Mouse (Mus musculus): ENCODE data around the gene Zic2. TPM values are rescaled to one million over a fixed set of nuclear protein-coding genes. Genes with fewer than 3 reads are reported as not detected.

Gene Zic2
- 11.6 and 12.9 TPM in 2 replicates for polyA plus RNA-seq (2015; fragmentation: Nextera tagmentation; extraction: Ambion mirVana)

DNA sequence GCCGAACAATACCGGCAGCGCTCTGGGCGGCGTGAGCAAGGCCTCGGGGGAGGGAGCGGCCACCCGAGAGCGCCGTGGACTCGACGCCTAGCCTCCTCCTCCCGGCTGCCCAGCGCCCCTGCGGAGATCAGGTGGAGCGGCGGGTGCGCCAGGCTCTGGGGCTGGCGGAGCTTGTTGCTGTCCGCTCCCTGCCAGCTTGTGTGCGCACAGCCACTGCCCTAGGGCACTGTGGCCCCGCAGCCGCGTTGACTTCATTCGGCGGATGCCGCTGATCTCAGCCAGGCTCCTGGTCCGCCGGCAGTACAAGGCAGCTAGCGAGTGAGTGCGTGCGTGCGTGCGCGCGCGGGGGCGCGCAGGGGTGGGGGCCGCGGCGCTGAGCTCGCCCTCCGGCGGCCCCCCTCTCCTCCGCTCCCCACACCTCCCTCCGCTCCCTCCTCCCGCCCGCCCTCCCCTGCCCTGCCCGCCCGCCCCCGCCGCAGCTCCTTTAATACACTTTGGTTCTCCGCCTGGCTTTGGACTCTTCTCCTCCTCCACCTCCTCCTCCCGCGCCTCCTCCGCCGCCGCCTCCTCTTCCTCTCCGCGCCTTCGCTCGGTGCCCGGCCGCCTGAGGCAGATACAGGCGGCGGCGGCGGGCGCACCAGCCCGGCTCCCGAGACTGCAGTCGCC is at the start of gene Zic2:
Gene Zic2 (plus strand): TSS at position 545 of the 666 bp plus-strand sequence.
- H3K9me3 ChIP-seq = no peaks in the 10 kb centered on the region
- H3K27ac ChIP-seq (replicated peaks) = peak within 1 kb of the TSS; percentile 97
- peaks cover 34% of the 10 kb centered on the region for H3K27me3 ChIP-seq
- ATAC-seq (ENCODE audit: low FRiP score, low read depth) = peak; percentile 82
- H3K4me3 ChIP-seq = peak within 1 kb of the TSS; percentile 55
- H3K4me2 ChIP-seq = peak within 1 kb of the TSS; percentile 55
- H3K36me3 ChIP-seq = no peaks in the 10 kb centered on the region
- peaks cover 15% of the 10 kb centered on the region for H3K4me1 ChIP-seq (replicated peaks)
- H3K9ac ChIP-seq = peak within 1 kb of the TSS; percentile 59
- WGBS = under 1% methylated on average over 46 of the region's 73 CpGs

DNA sequence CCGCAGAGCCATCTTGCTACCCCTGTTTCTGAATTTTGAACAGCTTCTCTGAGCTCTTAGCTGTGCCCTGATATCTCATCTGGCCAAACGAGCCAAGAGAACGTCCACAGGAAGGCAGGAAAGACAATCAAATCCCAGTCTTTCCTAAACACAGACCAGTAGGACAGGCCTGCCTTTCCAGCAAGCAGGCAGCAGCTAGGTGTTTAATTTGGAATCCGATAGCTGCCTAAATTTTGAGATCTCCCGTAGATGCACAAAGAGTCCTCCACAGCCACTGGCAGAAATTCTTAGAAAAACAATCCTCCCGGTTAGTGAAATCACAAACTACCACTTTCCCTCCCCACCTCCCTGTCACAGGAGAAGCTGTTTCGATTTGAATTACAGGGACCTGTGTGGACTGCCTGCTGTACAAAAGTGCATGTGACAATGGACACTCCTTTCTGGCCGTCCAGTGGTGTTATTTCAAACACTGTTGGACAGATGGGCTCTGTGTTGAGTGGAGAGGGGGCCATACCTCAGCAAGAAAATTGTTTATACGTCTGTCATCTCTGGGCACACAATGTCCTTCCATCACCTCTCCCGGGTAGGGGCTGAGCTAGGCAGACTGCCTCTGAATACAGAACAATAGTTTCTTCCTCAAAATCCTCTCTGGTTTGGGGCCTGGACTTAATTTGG is 48.6 kb upstream of the Zic2 start:
- WGBS = 52% methylated on average over 10 of the region's 10 CpGs
- Histone ChIP-seq H3K4me2 (no peak overlapping the region), H3K9me3 (no peaks in the 10 kb centered on the region), H3K27ac (replicated peaks) (peak overlapping the region; percentile 7; the same call in 1 of the 2 replicates), H3K9ac (no peak overlapping the region), H3K4me3 (no peak overlapping the region), H3K36me3 (no peaks in the 10 kb centered on the region), H3K27me3 (no peaks in the 10 kb centered on the region), H3K4me1 (replicated peaks) (0 out of 2 replicates have a peak, but pooled peaks cover 14% of the 10 kb centered on the region)
- 0 out of 2 replicates have a peak, but pooled peaks have one; percentile 3 for ATAC-seq (ENCODE audit: low FRiP score, low read depth)

DNA sequence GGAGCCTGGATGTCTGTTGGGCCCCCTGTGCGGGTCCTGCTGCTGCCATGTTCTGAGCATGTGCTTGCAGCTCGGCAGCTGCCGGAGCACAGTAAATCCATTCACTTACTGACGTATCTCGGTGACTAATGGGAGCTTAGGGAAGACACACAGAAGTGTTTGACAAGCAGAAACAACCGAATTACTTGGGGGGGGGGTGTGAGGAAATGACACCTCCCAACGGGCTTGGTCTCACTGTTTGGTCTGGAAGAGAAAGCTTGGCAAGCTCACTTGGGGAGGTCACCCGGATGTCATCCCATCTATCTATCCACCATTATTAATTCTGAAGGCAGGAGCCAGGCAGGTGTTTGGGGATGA is 48.1 kb upstream of the Zic2 start:
- WGBS = 24% methylated on average over 8 of the region's 8 CpGs
- ATAC-seq (ENCODE audit: low FRiP score, low read depth) = 0 out of 2 replicates have a peak, but pooled peaks have one; percentile 59
- H3K27me3 ChIP-seq = no peaks in the 10 kb centered on the region
- no peak overlapping the region for H3K4me2 ChIP-seq
- H3K9me3 ChIP-seq = no peaks in the 10 kb centered on the region
- H3K4me1 ChIP-seq (replicated peaks) = 0 out of 2 replicates have a peak, but pooled peaks cover 14% of the 10 kb centered on the region
- H3K27ac ChIP-seq (replicated peaks) = peak overlapping the region; percentile 7
- H3K9ac ChIP-seq = no peak overlapping the region
- no peak overlapping the region for H3K4me3 ChIP-seq
- H3K36me3 ChIP-seq = no peaks in the 10 kb centered on the region

DNA sequence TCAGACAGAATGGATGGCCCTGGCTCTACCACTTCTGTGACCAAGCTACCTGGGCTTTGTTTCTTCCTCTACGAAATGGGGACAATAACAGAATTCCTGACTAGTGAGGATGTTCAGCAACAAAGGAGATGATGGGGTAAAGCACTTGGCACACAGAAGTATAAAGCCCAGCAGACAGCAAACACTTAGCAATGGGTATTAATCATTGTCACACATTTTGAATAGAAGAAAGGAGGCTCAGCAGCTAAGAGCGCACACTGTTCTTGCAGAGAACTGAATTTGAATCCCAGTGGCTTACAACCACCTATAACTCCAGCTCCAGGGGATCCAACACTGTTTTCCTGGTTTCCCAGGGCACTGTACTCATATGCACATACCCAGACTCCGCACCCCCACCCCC is 47.6 kb upstream of the Zic2 start:
- Histone ChIP-seq H3K4me1 (replicated peaks) (0 out of 2 replicates have a peak, but pooled peaks cover 14% of the 10 kb centered on the region), H3K4me3 (no peak overlapping the region), H3K9me3 (no peaks in the 10 kb centered on the region), H3K27ac (replicated peaks) (no peak overlapping the region; the same call in 1 of the 2 replicates), H3K27me3 (no peaks in the 10 kb centered on the region), H3K36me3 (no peaks in the 10 kb centered on the region), H3K9ac (no peak overlapping the region), H3K4me2 (no peak overlapping the region)
- ATAC-seq (ENCODE audit: low FRiP score, low read depth) = no peak
- WGBS = 47% methylated on average over 3 of the region's 3 CpGs

DNA sequence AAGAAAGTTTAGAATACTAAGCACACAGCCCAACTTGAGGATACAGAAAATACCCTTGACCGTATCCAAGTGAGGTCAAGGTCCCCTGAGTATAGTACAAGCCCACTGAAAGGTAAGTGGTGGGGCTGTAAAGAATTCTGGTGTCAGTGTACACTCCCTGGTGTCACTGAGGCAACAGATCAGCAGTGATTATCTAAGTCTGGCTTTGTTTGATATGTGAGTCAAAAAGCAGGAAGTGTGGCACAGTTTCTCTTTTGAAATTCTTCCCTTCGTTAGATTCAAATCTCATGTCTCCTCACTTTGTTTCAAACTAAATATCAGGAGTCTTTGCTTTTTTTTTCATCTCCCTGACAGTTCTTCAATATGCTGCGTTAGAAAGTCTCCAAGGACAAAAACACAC is 42.7 kb upstream of the Zic2 start:
- no peaks in the 10 kb centered on the region for H3K9me3 ChIP-seq
- H3K36me3 ChIP-seq = no peaks in the 10 kb centered on the region
- no peak for ATAC-seq (ENCODE audit: low FRiP score, low read depth)
- WGBS = 63% methylated on average over 3 of the region's 3 CpGs
- H3K4me2 ChIP-seq = no peak overlapping the region
- H3K27ac ChIP-seq (replicated peaks) = no peak overlapping the region
- H3K4me1 ChIP-seq (replicated peaks) = 0 out of 2 replicates have a peak, but pooled peaks cover 3% of the 10 kb centered on the region
- no peaks in the 10 kb centered on the region for H3K27me3 ChIP-seq
- no peak overlapping the region for H3K9ac ChIP-seq
- H3K4me3 ChIP-seq = no peak overlapping the region

DNA sequence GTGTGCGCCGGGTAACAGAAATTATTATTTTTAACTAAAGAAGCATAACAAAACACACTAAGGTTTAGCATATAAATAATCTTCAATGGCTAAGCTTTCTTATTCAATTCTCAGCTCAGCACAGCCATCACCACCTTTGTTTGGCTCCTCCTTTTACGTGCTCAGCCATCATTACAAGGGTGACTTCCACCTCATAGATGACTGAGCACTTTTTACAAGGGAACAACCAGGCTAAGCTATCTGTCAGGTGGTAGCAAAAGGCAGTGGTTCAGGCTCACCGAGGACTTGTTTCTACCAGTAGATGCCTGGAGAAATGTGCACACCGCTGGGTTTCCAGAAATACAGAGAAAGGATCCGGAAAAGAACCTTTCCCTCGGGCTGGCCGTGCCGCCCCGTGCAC is 41.2 kb upstream of the Zic2 start:
- H3K9ac ChIP-seq = no peak overlapping the region
- H3K36me3 ChIP-seq = no peaks in the 10 kb centered on the region
- no peak overlapping the region for H3K27ac ChIP-seq (replicated peaks)
- ATAC-seq (ENCODE audit: low FRiP score, low read depth) = no peak
- no peak overlapping the region for H3K4me2 ChIP-seq
- no peaks in the 10 kb centered on the region for H3K27me3 ChIP-seq
- no peaks in the 10 kb centered on the region for H3K4me1 ChIP-seq (replicated peaks)
- WGBS = 87% methylated on average over 10 of the region's 10 CpGs
- no peak overlapping the region for H3K4me3 ChIP-seq
- H3K9me3 ChIP-seq = no peaks in the 10 kb centered on the region

DNA sequence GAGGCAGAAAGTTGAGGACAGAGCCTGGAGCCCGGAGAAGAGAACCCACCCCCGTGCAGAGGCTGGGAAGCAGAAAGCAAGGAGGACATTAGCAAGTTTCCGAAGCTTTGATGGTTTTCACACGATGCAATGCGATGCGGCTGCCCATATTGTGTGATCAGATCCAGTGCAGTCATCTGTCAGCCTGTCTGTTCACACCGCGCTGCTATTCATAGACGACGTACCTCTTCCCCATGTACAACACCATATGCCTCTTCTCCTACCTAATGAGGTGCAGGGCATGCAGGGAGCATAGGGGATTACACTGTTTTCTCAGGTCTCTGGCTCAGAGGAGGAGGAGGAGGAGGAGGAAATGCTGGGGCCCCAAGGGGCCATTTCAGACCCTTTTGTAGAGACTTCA is 38.4 kb upstream of the Zic2 start:
- Histone ChIP-seq H3K36me3 (no peaks in the 10 kb centered on the region), H3K27me3 (no peaks in the 10 kb centered on the region), H3K4me3 (no peak overlapping the region), H3K9ac (no peak overlapping the region), H3K4me2 (no peak overlapping the region), H3K27ac (replicated peaks) (no peak overlapping the region), H3K4me1 (replicated peaks) (no peaks in the 10 kb centered on the region), H3K9me3 (no peaks in the 10 kb centered on the region)
- ATAC-seq (ENCODE audit: low FRiP score, low read depth) = no peak
- WGBS = 53% methylated on average over 10 of the region's 10 CpGs

DNA sequence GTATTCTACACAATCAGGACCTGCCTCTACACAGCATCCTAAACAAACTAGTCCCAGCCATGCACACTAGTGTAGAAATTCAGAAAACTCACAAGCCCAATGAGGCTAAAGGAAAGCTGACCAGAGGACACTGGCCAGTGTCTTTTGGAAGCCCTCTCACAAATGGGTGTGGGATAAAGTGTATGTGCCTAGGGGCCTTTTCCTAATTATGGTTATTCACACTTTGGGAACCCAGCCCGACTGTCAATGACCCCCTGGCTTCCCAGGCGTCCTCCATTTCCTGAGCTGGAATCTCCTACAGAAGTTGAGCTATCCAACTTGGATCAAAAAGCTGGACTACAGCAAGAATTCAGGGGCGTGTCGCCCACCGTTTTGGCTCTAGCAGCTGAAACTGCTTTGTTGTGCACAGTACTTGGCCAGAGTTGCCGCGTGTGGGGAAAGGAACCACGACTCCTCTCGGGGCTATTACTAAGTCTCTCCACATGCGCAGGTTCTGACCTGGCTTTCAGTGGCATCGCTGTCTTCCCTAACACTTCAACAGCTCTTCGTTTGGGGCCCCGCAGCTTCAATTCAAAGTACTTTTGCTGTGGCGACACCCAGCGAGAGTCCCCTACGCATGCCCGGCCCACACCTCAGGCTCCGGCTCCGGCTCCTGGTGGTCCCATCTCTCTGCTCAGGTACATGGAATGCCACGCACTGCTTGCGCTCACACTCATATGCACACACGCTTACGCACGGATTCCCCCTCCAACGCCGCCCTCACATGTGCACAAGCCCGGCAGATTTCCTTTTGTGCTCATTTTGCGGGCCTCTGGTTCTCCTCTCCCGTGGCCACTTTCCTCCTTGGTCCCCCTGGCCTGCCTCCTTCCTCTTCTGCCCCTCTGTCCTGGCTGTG is 25.4 kb upstream of the Zic2 start:
- 3% methylated on average over 29 of the region's 29 CpGs for WGBS
- H3K4me3 ChIP-seq = peak overlapping the region; percentile 39
- H3K36me3 ChIP-seq = no peaks in the 10 kb centered on the region
- peaks cover 40% of the 10 kb centered on the region for H3K4me1 ChIP-seq (replicated peaks)
- H3K9ac ChIP-seq = peak overlapping the region; percentile 44
- H3K4me2 ChIP-seq = peak overlapping the region; percentile 64
- H3K27ac ChIP-seq (replicated peaks) = peak overlapping the region; percentile 78
- H3K27me3 ChIP-seq = peaks cover 45% of the 10 kb centered on the region
- ATAC-seq (ENCODE audit: low FRiP score, low read depth) = no peak
- H3K9me3 ChIP-seq = no peaks in the 10 kb centered on the region

DNA sequence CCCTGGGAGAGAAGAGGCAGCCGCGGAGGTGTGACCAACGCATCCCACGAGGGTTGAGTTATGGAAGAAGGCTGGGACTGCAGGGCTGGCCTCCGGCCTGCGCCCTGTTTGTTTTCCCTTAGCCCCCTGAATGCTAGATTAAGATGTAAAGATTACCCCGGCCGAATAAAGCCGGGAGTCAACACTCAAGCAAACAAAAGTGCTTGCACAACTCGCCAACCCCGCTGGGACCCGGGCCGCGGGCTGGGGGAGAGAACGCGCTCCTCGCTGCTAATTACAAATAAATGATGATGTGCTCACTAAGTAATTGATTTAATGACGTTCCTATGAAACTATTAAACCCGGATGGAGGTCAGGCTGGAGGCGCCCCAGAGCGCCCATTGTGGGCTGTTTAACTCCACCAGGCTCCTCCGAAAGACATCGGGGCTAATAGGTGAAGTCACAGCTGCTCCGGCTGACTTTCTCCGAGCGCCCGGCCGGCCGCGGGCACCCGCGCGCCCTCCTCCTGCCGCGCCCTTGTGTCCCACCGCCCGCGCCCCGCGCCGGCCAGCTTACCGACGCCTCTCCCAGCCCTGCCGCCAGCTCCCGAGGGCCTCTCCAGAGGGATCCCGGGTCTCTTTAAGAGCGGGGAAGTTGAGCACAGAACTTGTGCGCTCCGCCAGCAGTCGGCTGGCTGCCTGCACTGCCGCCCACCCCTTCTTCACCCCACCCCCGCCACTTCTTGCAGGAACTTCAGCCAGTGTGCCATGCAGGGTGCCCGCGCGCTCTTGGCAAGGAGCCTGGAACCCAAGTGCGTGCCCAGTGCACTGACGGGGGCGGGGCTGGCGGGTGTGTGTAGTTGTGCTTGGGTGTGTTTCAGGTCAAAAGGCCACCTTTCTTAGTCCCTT is 24.5 kb upstream of the Zic2 start, which contains the start of gene Gm5089:
Gene Gm5089 (minus strand): TSS at position 620 of the 887 bp plus-strand sequence.
- H3K27me3 ChIP-seq = peaks cover 54% of the 10 kb centered on the region
- H3K4me1 ChIP-seq (replicated peaks) = peaks cover 40% of the 10 kb centered on the region
- H3K4me2 ChIP-seq = peak within 1 kb of the TSS; percentile 64
- peak within 1 kb of the TSS; percentile 44 for H3K9ac ChIP-seq
- WGBS = under 1% methylated on average over 59 of the region's 59 CpGs
- peak within 1 kb of the TSS; percentile 39 for H3K4me3 ChIP-seq
- H3K9me3 ChIP-seq = no peaks in the 10 kb centered on the region
- H3K27ac ChIP-seq (replicated peaks) = peak within 1 kb of the TSS; percentile 78
- no peaks in the 10 kb centered on the region for H3K36me3 ChIP-seq
- peak; percentile 15 for ATAC-seq (ENCODE audit: low FRiP score, low read depth)

DNA sequence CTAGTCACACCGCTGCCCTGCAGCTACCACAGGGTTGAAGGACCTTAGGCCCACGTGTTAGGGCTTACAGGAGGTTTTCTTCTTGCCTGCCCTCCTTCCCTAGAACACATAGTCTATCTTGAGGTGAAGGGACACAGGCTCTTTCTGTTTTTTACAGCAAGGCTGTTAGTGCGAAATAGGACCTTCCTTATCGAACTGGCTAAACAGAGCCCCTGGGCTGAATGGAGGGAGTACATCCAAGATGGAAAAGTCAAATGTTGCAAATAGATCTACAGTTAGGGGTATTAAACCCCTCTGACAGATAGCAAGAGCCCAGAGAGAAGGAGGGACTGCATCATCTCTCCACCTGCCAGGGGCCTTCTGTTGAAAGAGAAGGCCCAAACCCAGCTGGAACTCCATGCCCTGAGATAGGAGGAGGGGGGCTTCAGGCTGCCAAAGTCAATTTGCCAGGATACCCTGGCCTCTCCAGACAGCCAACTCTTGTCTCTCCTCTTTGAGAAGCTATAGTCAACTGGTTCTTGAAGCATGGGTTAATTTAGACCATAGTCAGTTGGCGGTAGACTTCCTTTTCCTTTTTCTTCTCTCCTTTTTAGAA is 23.6 kb upstream of the Zic2 start:
- Histone ChIP-seq H3K4me3 (peak overlapping the region; percentile 39; the same call in 1 of the 2 replicates), H3K27me3 (peaks cover 61% of the 10 kb centered on the region), H3K27ac (replicated peaks) (peak overlapping the region; percentile 78), H3K9me3 (no peaks in the 10 kb centered on the region), H3K36me3 (no peaks in the 10 kb centered on the region), H3K4me1 (replicated peaks) (peaks cover 40% of the 10 kb centered on the region), H3K9ac (no peak overlapping the region), H3K4me2 (peak overlapping the region; percentile 64)
- ATAC-seq (ENCODE audit: low FRiP score, low read depth) = no peak
- 47% methylated on average over 5 of the region's 5 CpGs for WGBS

All from hindbrain, embryonic 15.5 days (tissue).